Mouse (Mus musculus) bone marrow, adult 2 months (tissue): ENCODE results near the gene Nkiras1. TPM values are rescaled to one million over a fixed set of nuclear protein-coding genes. Genes with fewer than 3 reads are reported as not detected.
"Not testable (repeated sequence)": the region's sequence is repeated elsewhere in the genome, so short reads cannot be mapped to it uniquely, and the experiment has no call there.

Source experiments
- H3K27ac ChIP-seq: fragments of 200-500 bp; 2 replicates; pipeline ENCODE4 v1.5.1; 2012; ENCODE audit warnings: low read depth, mild to moderate bottlenecking, control low read depth, inconsistent platforms, low read length; ENCODE audit not compliant: control insufficient read depth, poor library complexity, insufficient read depth
- H3K4me1 ChIP-seq: fragments of 200-500 bp; 2 replicates; pipeline ENCODE4 v1.6.1; 2011; ENCODE audit warnings: low read length; ENCODE audit not compliant: control insufficient read depth, insufficient read depth
- H3K4me3 ChIP-seq: fragments of 200-500 bp; replicated peaks from 2 replicates; pipeline ENCODE3; 2011; ENCODE audit warnings: mild to moderate bottlenecking, low read depth, low read length, control low read depth; ENCODE audit not compliant: control insufficient read depth
- CTCF ChIP-seq: fragments of 200-500 bp; IDR thresholded peaks from 2 replicates; pipeline ENCODE4 v1.5.1; 2011; ENCODE audit warnings: low read length, control low read depth; ENCODE audit not compliant: control insufficient read depth, insufficient read depth
- POLR2A ChIP-seq: fragments of 200-500 bp; IDR thresholded peaks from 2 replicates; pipeline ENCODE4 v1.6.1; 2011; ENCODE audit warnings: low read depth, mild to moderate bottlenecking, control low read depth, low read length, borderline replicate concordance; ENCODE audit not compliant: control insufficient read depth
- WGBS: fragments of 180-500 bp; shearing (Covaris S2); methylation state at CpG from one replicate; pipeline ENCODE4 v1.1.7; 2018; 5-methylcytosine and 5-hydroxymethylcytosine counted together
- polyA plus RNA-seq: library from polyadenylated mRNA; stranded (reverse); fragments of >200 nt; gene quantifications from 2 replicates; pipeline ENCODE4 v1.2.4, GENCODE M21; 2011; ENCODE audit warnings: low replicate concordance; ENCODE audit not compliant: missing spikeins, insufficient read depth, insufficient read length

Gene Nkiras1
- polyA plus RNA-seq, 1 experiment = 15.0 TPM

DNA sequence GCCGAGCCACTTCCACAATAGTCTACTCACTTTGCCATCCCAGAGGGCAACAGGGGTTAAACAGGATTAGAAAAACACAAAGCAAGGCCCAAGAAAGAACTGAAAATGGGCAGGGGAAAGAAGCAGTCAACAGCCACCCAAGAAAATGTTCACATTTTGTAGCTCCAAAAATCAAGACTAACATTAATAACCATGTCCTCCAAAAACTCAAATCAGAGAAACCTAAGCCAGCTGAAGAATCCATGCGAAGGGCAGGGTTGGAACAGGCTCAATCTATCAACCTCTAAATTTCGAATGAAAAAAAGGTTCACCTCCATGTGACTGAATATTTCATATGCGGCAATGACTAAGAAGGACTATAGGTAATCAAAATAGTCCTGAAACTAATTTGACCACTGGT is 33.6 kb upstream of the Nkiras1 start:
- no peak for TF ChIP-seq POLR2A
- TF ChIP-seq CTCF = no peak
- no peak overlapping the region for H3K4me3 ChIP-seq
- peaks cover 1% of the 10 kb centered on the region; the same call in 1 of the 2 replicates for H3K4me1 ChIP-seq
- no peak overlapping the region for H3K27ac ChIP-seq
- 53% methylated on average over 4 of the region's 4 CpGs for WGBS

DNA sequence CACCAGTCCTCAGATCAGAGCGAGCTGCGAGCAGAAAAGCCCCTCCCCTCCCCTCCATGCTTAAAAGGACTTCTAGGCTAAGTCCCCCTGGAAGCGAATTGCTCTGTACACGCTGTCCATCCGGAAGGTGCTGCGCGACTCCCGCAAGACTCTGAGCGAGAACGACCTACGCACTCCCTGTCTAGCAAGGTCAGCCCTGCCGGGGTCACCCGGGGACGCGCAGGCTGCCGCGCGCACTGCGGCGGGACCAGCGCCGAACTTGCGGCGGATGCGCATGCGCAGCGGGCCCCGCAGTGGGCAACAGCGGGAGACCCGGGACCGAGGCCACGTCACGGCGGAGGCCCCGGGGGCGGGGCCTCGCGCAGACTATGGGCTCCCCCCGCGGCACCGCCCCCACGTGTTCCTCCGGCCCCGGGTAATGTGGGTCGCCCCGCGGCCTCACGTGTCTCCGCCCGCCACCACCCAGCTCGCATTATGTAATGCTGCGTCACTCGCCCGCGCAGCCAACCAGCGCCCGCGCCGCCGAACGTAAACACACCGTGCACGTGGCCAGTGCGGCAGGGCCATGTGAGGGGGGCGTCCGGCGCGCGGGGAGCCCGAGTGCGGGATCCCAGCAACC is 32.7 kb upstream of the Nkiras1 start:
- under 1% methylated on average over 69 of the region's 71 CpGs for WGBS
- Histone ChIP-seq H3K4me1 (peaks cover 1% of the 10 kb centered on the region; the same call in 1 of the 2 replicates), H3K4me3 (peak overlapping the region; percentile 96), H3K27ac (peak overlapping the region; percentile 96)
- TF ChIP-seq CTCF = no peak
- TF ChIP-seq POLR2A = peak; percentile 42; the same call in 1 of the 2 replicates

DNA sequence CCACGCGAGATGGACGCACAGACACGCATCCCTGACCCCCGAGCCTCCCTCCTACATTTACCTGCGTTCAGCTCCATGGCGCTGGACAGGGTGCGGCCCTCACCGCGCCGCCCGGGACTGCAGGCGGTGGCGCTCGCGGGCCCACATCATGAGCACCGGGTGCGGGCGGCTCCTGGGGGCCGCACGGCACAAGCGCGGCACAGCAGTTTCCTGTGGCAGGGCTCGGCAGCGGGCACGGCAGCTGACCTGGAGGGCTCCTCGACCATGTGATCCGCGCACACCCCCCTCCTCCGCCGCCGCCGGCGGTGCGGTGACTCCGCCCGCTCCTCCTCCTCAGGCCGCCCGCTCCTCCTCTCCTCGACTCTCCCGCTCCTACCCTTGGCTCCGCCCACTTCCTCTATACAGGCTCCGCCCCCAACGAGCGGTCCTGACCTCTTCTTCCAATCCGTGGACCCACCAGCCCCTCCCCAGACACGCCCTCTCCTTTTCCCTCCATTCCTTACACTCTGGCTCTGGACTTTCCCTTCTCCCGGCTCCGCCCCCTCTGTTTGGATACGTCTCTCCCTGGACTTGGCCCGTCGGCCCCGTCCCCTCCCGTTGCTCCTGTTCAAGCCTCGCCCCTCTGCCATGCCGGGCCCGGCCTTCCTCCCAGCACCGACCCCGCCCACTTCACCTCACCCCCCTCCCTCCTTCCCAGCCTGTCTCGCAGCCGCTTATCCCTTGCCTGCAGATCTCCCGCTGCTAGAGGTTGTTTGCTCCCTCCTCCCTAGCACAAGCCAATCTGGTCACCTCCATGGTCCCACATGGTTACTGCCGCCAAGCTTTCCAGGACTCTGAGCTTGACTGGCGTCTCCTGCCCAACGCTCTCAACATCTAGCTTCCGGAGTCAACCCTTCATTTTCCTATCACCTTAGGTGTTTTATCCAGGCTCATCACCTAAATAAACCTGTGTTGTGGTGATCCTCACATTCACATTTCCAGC is 31.9 kb upstream of the Nkiras1 start, which contains the start of gene Nr1d2:
Gene Nr1d2 (minus strand): TSS at position 378 of the 982 bp plus-strand sequence.
- TF ChIP-seq POLR2A = no peak; the same call in 1 of the 2 replicates
- TF ChIP-seq CTCF = no peak; the same call in 1 of the 2 replicates
- Histone ChIP-seq H3K4me1 (peaks cover 1% of the 10 kb centered on the region; the same call in 1 of the 2 replicates), H3K27ac (peak within 1 kb of the TSS; percentile 96), H3K4me3 (peak within 1 kb of the TSS; percentile 96)
- WGBS = under 1% methylated on average over 64 of the region's 66 CpGs

DNA sequence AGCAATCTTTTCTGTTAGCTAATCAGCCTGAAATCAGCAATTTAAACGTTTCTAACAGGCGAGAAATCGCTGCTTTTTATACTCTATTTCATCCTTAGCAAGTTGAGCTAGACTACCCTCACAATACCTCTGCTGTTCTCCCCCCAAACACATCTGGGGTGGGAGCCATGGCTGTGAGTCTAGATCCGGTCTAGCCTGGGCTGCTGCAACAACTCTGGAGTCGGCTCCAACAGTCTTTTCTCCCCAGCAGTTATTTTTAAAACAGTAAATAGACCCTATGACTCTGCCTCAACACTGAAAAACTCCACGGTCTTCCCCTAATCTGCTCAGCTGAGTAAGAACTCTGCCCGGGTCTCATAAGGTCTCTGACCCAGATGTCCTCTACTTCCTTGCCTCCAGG is 30.8 kb upstream of the Nkiras1 start:
- 53% methylated on average over 7 of the region's 7 CpGs for WGBS
- H3K4me1 ChIP-seq = peaks cover 1% of the 10 kb centered on the region; the same call in 1 of the 2 replicates
- H3K4me3 ChIP-seq = no peak overlapping the region
- no peak for TF ChIP-seq CTCF
- TF ChIP-seq POLR2A = no peak
- H3K27ac ChIP-seq = no peak overlapping the region

DNA sequence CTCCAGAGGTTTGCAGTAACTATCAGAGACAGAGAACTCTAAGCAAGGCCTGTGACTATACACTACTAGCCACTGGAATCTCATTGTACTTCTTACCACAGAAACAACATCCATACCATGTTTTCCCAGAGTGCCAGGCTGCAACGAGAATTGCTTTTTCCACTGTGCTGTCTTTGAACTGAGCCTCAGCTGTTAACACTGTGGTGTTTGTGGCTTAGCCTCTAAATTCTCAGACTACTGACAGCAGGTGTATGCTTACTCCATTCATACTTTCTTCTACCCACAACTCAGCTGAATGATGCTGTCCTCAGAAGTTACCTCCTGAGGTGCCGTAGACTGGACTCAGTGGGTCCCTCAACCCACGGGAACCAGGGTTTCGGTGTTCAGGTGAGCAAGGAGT is 29.1 kb upstream of the Nkiras1 start:
- no peak overlapping the region for H3K4me3 ChIP-seq
- TF ChIP-seq CTCF (no peak), POLR2A (no peak)
- H3K27ac ChIP-seq = no peak overlapping the region
- whole genome bisulfite sequencing = 84% methylated on average over 4 of the region's 4 CpGs
- peaks cover 1% of the 10 kb centered on the region; the same call in 1 of the 2 replicates for H3K4me1 ChIP-seq

DNA sequence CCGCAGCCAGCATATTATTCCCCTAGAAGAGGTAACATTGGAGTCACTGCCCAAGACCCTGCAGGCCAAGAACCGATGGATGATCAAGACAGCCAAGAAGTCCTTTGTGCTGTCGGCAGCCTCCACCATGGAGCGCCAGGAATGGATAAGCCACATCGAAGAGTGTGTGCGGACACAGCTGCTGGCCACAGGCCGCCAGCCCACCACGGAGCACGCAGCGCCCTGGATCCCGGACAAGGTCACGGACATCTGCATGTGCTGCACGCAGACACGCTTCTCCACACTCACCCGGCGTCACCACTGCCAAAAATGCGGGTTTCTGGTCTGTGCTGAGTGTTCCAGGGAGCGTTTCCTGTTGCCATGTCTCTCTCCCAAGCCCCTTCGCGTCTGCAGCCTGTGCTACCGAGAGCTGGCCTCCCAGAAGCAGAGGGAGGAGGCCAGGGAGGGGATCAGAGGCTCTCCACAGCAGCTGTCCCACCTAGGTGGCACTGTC is 28.3 kb upstream of the Nkiras1 start:
- 85% methylated on average over 21 of the region's 21 CpGs for WGBS
- TF ChIP-seq CTCF = no peak
- no peak for TF ChIP-seq POLR2A
- Histone ChIP-seq H3K4me1 (peaks cover 1% of the 10 kb centered on the region; the same call in 1 of the 2 replicates), H3K27ac (no peak overlapping the region), H3K4me3 (no peak overlapping the region)

DNA sequence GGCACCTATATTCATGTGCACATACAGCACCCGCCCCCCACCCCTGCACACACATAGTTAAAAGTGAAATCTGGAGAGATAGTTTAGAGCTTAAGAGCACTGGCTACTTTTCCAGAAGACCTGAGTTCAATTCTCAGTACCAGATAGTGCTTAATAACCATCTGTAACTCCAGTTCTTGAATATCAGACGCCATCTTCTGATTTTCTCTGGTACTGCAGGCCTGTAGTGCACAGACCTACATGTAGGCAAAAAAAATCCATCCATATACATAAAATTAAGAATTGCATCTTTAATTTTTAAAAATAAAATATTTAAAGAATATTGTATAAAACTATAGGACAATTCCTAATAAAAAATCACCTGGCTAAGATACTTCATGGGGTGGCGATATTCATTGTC is 9.7 kb upstream of the Nkiras1 start:
- TF ChIP-seq POLR2A = no peak
- TF ChIP-seq CTCF = no peak
- no peak overlapping the region for H3K27ac ChIP-seq
- WGBS = 88% methylated on average over 3 of the region's 3 CpGs
- no peaks in the 10 kb centered on the region; the same call in 1 of the 2 replicates for H3K4me1 ChIP-seq
- H3K4me3 ChIP-seq = no peak overlapping the region

DNA sequence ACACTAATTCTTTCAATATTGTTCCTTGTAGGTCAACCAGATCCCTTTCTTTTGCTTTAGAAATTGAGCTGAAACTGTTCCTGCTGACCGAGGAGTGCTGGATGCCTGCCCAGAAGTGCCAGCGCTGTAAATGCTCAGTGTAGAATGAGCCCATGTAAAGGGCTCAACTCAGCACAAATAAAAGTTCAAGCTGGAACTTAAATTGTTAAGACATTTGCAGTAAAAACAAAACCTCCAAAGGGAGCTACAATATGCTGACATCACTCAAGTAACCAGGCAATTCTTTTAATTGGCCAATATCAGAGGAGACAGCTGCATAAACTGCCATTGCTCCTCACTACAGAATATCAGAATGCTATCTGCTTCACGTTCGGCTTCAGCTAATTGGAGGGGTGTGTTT is 7.5 kb upstream of the Nkiras1 start:
- Histone ChIP-seq H3K27ac (no peak overlapping the region), H3K4me3 (no peak overlapping the region), H3K4me1 (no peaks in the 10 kb centered on the region; the same call in 1 of the 2 replicates)
- 33% methylated on average over 4 of the region's 4 CpGs for WGBS
- TF ChIP-seq POLR2A (no peak), CTCF (no peak)

DNA sequence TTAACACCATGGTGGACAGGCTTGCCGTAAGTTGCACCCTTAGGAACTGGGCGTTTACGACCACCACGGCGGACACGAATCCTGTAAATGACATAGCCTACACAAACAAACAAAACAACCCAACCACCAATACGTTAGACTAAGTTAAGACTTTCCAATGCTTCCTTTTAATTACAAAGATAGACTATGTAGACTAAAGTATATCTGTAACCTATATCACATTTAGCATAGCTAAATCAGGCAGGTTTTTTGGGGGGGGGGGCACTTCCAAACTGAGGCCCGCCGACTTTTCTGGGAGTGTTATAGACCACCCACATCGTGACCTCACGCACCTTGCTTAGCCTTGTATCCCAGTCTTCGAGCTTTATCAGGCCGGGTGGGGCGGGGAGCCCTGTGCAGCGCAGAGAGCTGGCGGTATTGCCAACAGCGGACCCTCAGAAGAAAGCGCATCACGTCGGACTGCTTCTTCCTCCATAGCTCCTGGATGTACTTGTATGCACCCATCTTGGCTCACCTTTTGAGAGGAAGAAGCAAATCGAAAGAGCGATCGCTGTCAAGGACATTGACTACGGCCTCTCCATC is 898 bp upstream of the Nkiras1 start:
- H3K4me3 ChIP-seq = peak overlapping the region; percentile 89
- H3K27ac ChIP-seq = peak overlapping the region; percentile 54
- WGBS = under 1% methylated on average over 24 of the region's 24 CpGs
- H3K4me1 ChIP-seq = not testable (repeated sequence)
